Mouse (Mus musculus) cerebellum, adult 2 months (tissue): ENCODE results near the gene Nid1.

Source experiments
- CTCF ChIP-seq: fragments of 200-500 bp; IDR thresholded peaks from 2 replicates; pipeline ENCODE4 v1.5.1; 2011; ENCODE audit warnings: low read depth, mild to moderate bottlenecking, control low read depth, low read length, moderate library complexity, borderline replicate concordance; ENCODE audit not compliant: insufficient read depth
- POLR2A ChIP-seq: fragments of 200-500 bp; IDR thresholded peaks from 2 replicates; pipeline ENCODE4 v1.6.1; 2011; ENCODE audit warnings: low read length, control low read depth, borderline replicate concordance; ENCODE audit not compliant: insufficient read depth

GRCm38 (mm10) chr13:13558900-13559299, 121.5 kb downstream of the Nid1 start:
- no peak for TF ChIP-seq CTCF
- TF ChIP-seq POLR2A: no peak
